Comparison of ENCODE assay signal across 8 mouse cellular contexts in genomic region chr5:100498436-100499180, GRCm38 (mm10). TPM values are rescaled to one million over a fixed set of nuclear protein-coding genes. Genes with fewer than 3 reads are reported as not detected.
A peak's percentile ranks its signal among the peaks of the same experiment; 100 is the strongest.
DNase-seq lines count a peak whose midpoint lies in the region; ATAC-seq lines count a peak whose summit lies in the region.

No protein-coding gene starts in this region.

- WGBS in intestine, embryonic 15.5 days = 1% methylated on average over 44 of the region's 46 CpGs
- 2% methylated on average over 40 of the region's 46 CpGs for WGBS in midbrain, embryonic 10.5 days

- peak overlapping the region; percentile 80 for H3K4me3 ChIP-seq in intestine, embryonic 15.5 days (replicated peaks)
- H3K4me3 ChIP-seq in midbrain, embryonic 10.5 days = peak overlapping the region; percentile 88

- H3K9me3 ChIP-seq in intestine, embryonic 15.5 days = no peaks in the 10 kb centered on the region
- no peaks in the 10 kb centered on the region for H3K9me3 ChIP-seq in midbrain, embryonic 10.5 days (replicated peaks)

- H3K27me3 ChIP-seq in intestine, embryonic 15.5 days (replicated peaks) = no peaks in the 10 kb centered on the region
- H3K27me3 ChIP-seq in midbrain, embryonic 10.5 days (ENCODE audit: low read depth, poor library complexity, severe bottlenecking) = no peaks in the 10 kb centered on the region

- H3K9ac ChIP-seq in intestine, embryonic 15.5 days = peak overlapping the region; percentile 80

- H3K36me3 ChIP-seq in intestine, embryonic 15.5 days = no peaks in the 10 kb centered on the region
- H3K36me3 ChIP-seq in midbrain, embryonic 10.5 days = no peaks in the 10 kb centered on the region

- H3K27ac ChIP-seq in intestine, embryonic 15.5 days = peak overlapping the region; percentile 78
- peak overlapping the region; percentile 87 for H3K27ac ChIP-seq in midbrain, embryonic 10.5 days (replicated peaks)

- H3K4me2 ChIP-seq in intestine, embryonic 15.5 days (replicated peaks) = peak overlapping the region; percentile 86

- intact Hi-C loops in gastrocnemius, postnatal 36 days (cut with DNase I) = loop anchor here (5.0 kb wide), 1 partner anchor 66 kb away; no protein-coding TSS in a partner anchor
- intact Hi-C loops in left cerebral cortex, postnatal 4 days (cut with DNase I) = loop anchor here (10.0 kb wide), 1 partner anchor 64 kb away; no protein-coding TSS in a partner anchor

- peak; percentile 93 for DNase-seq in adrenal gland, adult 2 months
- DNase-seq in embryo, embryonic 11 days = peak; percentile 83
- DNase-seq in gastrocnemius, postnatal 36 days = peak; percentile 54 to 77
- DNase-seq in left cerebral cortex, postnatal 4 days = peak; percentile 80
- peak; percentile 81 for DNase-seq in midbrain, embryonic 10.5 days (ENCODE audit: low spot score)
- peak; percentile 54 to 57 for DNase-seq in right cerebral cortex, postnatal 36 days (ENCODE audit: low spot score in 2 of 2)
- peak; percentile 78 to 82 for DNase-seq in urinary bladder, postnatal 4 days (ENCODE audit: low spot score in 2 of 2)

- ATAC-seq in intestine, embryonic 15.5 days = peak; percentile 84

- H3K4me1 ChIP-seq in intestine, embryonic 15.5 days (replicated peaks) = peaks cover 10% of the 10 kb centered on the region; the same call in 1 of the 2 replicates
- peaks cover 29% of the 10 kb centered on the region for H3K4me1 ChIP-seq in midbrain, embryonic 10.5 days

RNA-seq across cellular contexts. Expression of gene Lin54, which starts 1.8 kb away (rescaled TPM):
- total RNA-seq in adrenal gland, adult 2 months (2021) = 10 to 100 TPM in 1 of 2 experiments, 1 to 10 TPM in 1; 8.6 to 14.6 TPM
- polyA plus RNA-seq in adrenal gland, adult 2 months (2012; rRNA removed) = 1.8 and 2.7 TPM in 2 replicates
- 1 to 10 TPM; 4.4 to 4.7 TPM for total RNA-seq in gastrocnemius, postnatal 36 days (2021)
- 12.0 and 13.1 TPM in 2 replicates for polyA plus RNA-seq in intestine, embryonic 15.5 days (2015; fragmentation: Nextera tagmentation; extraction: Ambion mirVana)
- 10 to 100 TPM; 18.4 to 18.6 TPM for total RNA-seq in left cerebral cortex, postnatal 4 days (2021)
- polyA plus RNA-seq in midbrain, embryonic 10.5 days (2016; fragmentation: Nextera tagmentation; extraction: Ambion mirVana) = 14.4 and 15.0 TPM in 2 replicates

RNA-seq across cellular contexts. Expression of gene Cops4, which starts 19.5 kb away (rescaled TPM):
- 10 to 100 TPM; 78.9 to 79.5 TPM for total RNA-seq in adrenal gland, adult 2 months (2021)
- polyA plus RNA-seq in adrenal gland, adult 2 months (2012; rRNA removed) = 8.5 and 8.8 TPM in 2 replicates
- 100 to 1,000 TPM in 1 of 2 experiments, 10 to 100 TPM in 1; 87.1 to 102 TPM for total RNA-seq in gastrocnemius, postnatal 36 days (2021)
- polyA plus RNA-seq in intestine, embryonic 15.5 days (2015; fragmentation: Nextera tagmentation; extraction: Ambion mirVana) = 164 and 170 TPM in 2 replicates
- 10 to 100 TPM; 80.3 to 83.3 TPM for total RNA-seq in left cerebral cortex, postnatal 4 days (2021)
- polyA plus RNA-seq in midbrain, embryonic 10.5 days (2016; fragmentation: Nextera tagmentation; extraction: Ambion mirVana) = 239 and 245 TPM in 2 replicates

Comparison
In these comparisons a context has a peak if more than half of its experiments do, and no peak if none do; other contexts are left out.
1. Peak in every context shown above with its lines: DNase-seq, ATAC-seq, H3K4me3 ChIP-seq and H3K27ac ChIP-seq.